In genomic region chr4:53264901-53265300, GRCm38 (mm10) we compare ENCODE assay signal across 17 mouse cellular contexts.
DNase-seq lines count a peak whose midpoint lies in the region; ATAC-seq and TF ChIP-seq lines count a peak whose summit lies in the region.
"Had no signal": no experiment of that assay in that cellular context is flagged by ENCODE, and none has a peak within 500 bp of the region (broad histone marks: within the 10 kb centered on the region; RNA-seq: fewer than 3 reads in every experiment).

No protein-coding gene starts in this region.

- no peaks in the 10 kb centered on the region for H3K27me3 ChIP-seq in heart, postnatal 0 days (ENCODE audit: control insufficient read depth, insufficient read depth, low read length)
- no peaks in the 10 kb centered on the region for H3K27me3 ChIP-seq in neural tube, embryonic 14.5 days (ENCODE audit: control insufficient read depth, insufficient read depth, low read length)
- no peaks in the 10 kb centered on the region for H3K27me3 ChIP-seq in neural tube, embryonic 15.5 days (replicated peaks)
- H3K27me3 ChIP-seq in midbrain, postnatal 0 days (ENCODE audit: insufficient read depth, low read length) = no peaks in the 10 kb centered on the region
- H3K27me3 ChIP-seq: CH12.LX; heart, embryonic 15.5 days; intestine, embryonic 15.5 days; limb, embryonic 13.5 days had no signal

- no peaks in the 10 kb centered on the region for H3K9me3 ChIP-seq in heart, postnatal 0 days (replicated peaks; ENCODE audit: control insufficient read depth, low read length)
- no peaks in the 10 kb centered on the region for H3K9me3 ChIP-seq in neural tube, embryonic 14.5 days (ENCODE audit: control insufficient read depth, low read length)
- H3K9me3 ChIP-seq in neural tube, embryonic 15.5 days (replicated peaks) = no peaks in the 10 kb centered on the region
- no peaks in the 10 kb centered on the region for H3K9me3 ChIP-seq in midbrain, postnatal 0 days (ENCODE audit: low read length)
- H3K9me3 ChIP-seq: heart, embryonic 15.5 days; intestine, embryonic 15.5 days had no signal

- peaks cover 24% of the 10 kb centered on the region for H3K4me1 ChIP-seq in heart, postnatal 0 days (ENCODE audit: control insufficient read depth, insufficient read depth)
- peaks cover 14% of the 10 kb centered on the region for H3K4me1 ChIP-seq in neural tube, embryonic 14.5 days (ENCODE audit: control insufficient read depth, insufficient read depth, low read length)
- H3K4me1 ChIP-seq in neural tube, embryonic 15.5 days = peaks cover 20% of the 10 kb centered on the region
- H3K4me1 ChIP-seq in midbrain, postnatal 0 days (ENCODE audit: insufficient read depth, low read length) = no peaks in the 10 kb centered on the region

- H3K27ac ChIP-seq in heart, postnatal 0 days (ENCODE audit: low read depth) = peak overlapping the region; percentile 20; the same call in 1 of the 2 replicates
- no peak overlapping the region for H3K27ac ChIP-seq in neural tube, embryonic 14.5 days (ENCODE audit: low read depth, low read length)
- H3K27ac ChIP-seq in neural tube, embryonic 15.5 days (replicated peaks) = no peak overlapping the region
- no peak overlapping the region for H3K27ac ChIP-seq in midbrain, postnatal 0 days (ENCODE audit: low read depth, low read length)
- H3K27ac ChIP-seq: intestine, embryonic 15.5 days; limb, embryonic 13.5 days had no signal

- TF ChIP-seq CTCF in heart, postnatal 0 days (IDR thresholded peaks at IDR 0.05; ENCODE audit: low read depth) = no peak
- TF ChIP-seq CTCF in midbrain, postnatal 0 days (IDR thresholded peaks at IDR 0.05) = no peak

- no peaks in the 10 kb centered on the region for H3K36me3 ChIP-seq in heart, postnatal 0 days (replicated peaks; ENCODE audit: control insufficient read depth, insufficient read depth, low read length)
- H3K36me3 ChIP-seq in neural tube, embryonic 14.5 days (ENCODE audit: control insufficient read depth, insufficient read depth, low read length) = no peaks in the 10 kb centered on the region
- H3K36me3 ChIP-seq in neural tube, embryonic 15.5 days = no peaks in the 10 kb centered on the region
- no peaks in the 10 kb centered on the region for H3K36me3 ChIP-seq in midbrain, postnatal 0 days (ENCODE audit: insufficient read depth, low read length)
- H3K36me3 ChIP-seq: heart, embryonic 15.5 days; intestine, embryonic 15.5 days; limb, embryonic 13.5 days had no signal

- no peak for ATAC-seq in heart, postnatal 0 days (ENCODE audit: insufficient read depth, low read depth)
- ATAC-seq in neural tube, embryonic 14.5 days (ENCODE audit: low read depth) = 0 out of 2 replicates have a peak, but pooled peaks have one; percentile 51
- no peak for ATAC-seq in neural tube, embryonic 15.5 days (ENCODE audit: low FRiP score)
- no peak; the same call in 1 of the 2 replicates for ATAC-seq in midbrain, postnatal 0 days (ENCODE audit: low FRiP score)

- H3K4me2 ChIP-seq in heart, postnatal 0 days (ENCODE audit: low read depth, low read length) = no peak overlapping the region
- no peak overlapping the region for H3K4me2 ChIP-seq in neural tube, embryonic 14.5 days (ENCODE audit: low read depth, low read length)
- no peak overlapping the region for H3K4me2 ChIP-seq in neural tube, embryonic 15.5 days
- H3K4me2 ChIP-seq in midbrain, postnatal 0 days (ENCODE audit: low read depth, low read length, poor library complexity, severe bottlenecking) = no peak overlapping the region
- H3K4me2 ChIP-seq: heart, embryonic 15.5 days; intestine, embryonic 15.5 days; limb, embryonic 13.5 days had no signal

- no peak for TF ChIP-seq EP300 in heart, postnatal 0 days (IDR thresholded peaks at IDR 0.05; ENCODE audit: low read depth)

- DNase-seq in adrenal gland, adult (ENCODE audit: inconsistent age in 2 of 2, low spot score in 1 of 2) = peak; percentile 76 to 90
- no peak for DNase-seq in adrenal gland, postnatal 4 days (ENCODE audit: low spot score in 2 of 2)
- no peak for DNase-seq in heart, postnatal 0 days (ENCODE audit: low spot score)
- DNase-seq in heart, postnatal 4 days = no peak
- peak; percentile 58 for DNase-seq in midbrain, postnatal 0 days (ENCODE audit: low spot score)
- no peak for DNase-seq in kidney, adult 9 months
- DNase-seq: cerebellum, adult 11 months; gastrocnemius, postnatal 36 days; lung, adult 18-20 months; thymus, postnatal 14 days had no signal

- no peak overlapping the region for H3K9ac ChIP-seq in heart, postnatal 0 days (replicated peaks; ENCODE audit: low read depth, low read length)
- no peak overlapping the region for H3K9ac ChIP-seq in neural tube, embryonic 14.5 days (replicated peaks; ENCODE audit: low read depth, low read length)
- H3K9ac ChIP-seq in neural tube, embryonic 15.5 days (replicated peaks) = no peak overlapping the region
- no peak overlapping the region for H3K9ac ChIP-seq in midbrain, postnatal 0 days (replicated peaks; ENCODE audit: low read length, poor library complexity, severe bottlenecking)
- H3K9ac ChIP-seq: heart, embryonic 15.5 days; intestine, embryonic 15.5 days; limb, embryonic 13.5 days had no signal

- no peak overlapping the region for H3K4me3 ChIP-seq in heart, postnatal 0 days (ENCODE audit: low read depth, low read length)
- H3K4me3 ChIP-seq in neural tube, embryonic 14.5 days (ENCODE audit: low read depth, low read length) = no peak overlapping the region
- no peak overlapping the region for H3K4me3 ChIP-seq in neural tube, embryonic 15.5 days (replicated peaks)
- H3K4me3 ChIP-seq in midbrain, postnatal 0 days (ENCODE audit: low read depth, low read length) = no peak overlapping the region
- H3K4me3 ChIP-seq: heart, embryonic 15.5 days; intestine, embryonic 15.5 days; limb, embryonic 13.5 days; myocyte had no signal

- WGBS in heart, postnatal 0 days = 81% methylated on average over 5 of the region's 5 CpGs
- WGBS in neural tube, embryonic 14.5 days = 67% methylated on average over 5 of the region's 5 CpGs
- 70% methylated on average over 5 of the region's 5 CpGs for WGBS in neural tube, embryonic 15.5 days
- WGBS in midbrain, postnatal 0 days = 70% methylated on average over 5 of the region's 5 CpGs

Comparison
In these comparisons a context has a peak if more than half of its experiments do, and no peak if none do; other contexts are left out.
1. DNase-seq: peak in adrenal gland, adult (2 of 2) and midbrain, postnatal 0 days (single experiment); none in adrenal gland, postnatal 4 days (0 of 2), heart, postnatal 0 days (single experiment), heart, postnatal 4 days (single experiment) and kidney, adult 9 months (single experiment).